Mouse (Mus musculus): ENCODE data around the gene Cdh4. TPM values are rescaled to one million over a fixed set of nuclear protein-coding genes. Genes with fewer than 3 reads are reported as not detected.

Gene Cdh4
- polyA plus RNA-seq, 1 experiment from 2014 or later, result 0.20 TPM

DNA sequence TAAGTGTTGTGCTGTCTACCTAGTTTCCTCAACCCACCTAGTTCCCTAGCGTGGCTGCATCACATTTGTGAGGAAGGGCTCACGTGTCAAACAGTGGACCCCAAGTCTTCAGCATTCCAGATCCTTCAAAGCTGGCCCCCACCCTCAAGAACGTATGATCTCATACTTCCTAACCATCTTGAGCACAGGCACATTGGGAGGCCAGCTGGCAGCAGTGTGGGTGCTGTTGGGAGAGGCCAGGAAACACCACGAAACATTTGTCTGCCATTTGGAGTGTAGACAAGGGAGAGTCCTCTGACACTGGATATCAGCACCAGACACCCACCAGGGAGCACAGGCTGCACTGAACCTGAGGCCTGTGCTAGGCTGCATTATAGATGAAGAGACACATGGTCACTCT, 113.7 kb downstream of the Cdh4 start:
- 56% methylated on average over 4 of the region's 4 CpGs for WGBS (ENCODE audit: insufficient replicate concordance)
- no peak overlapping the region for H3K4me3 ChIP-seq
- H3K36me3 ChIP-seq, result no peaks in the 10 kb centered on the region
- H3K4me1 ChIP-seq, result no peaks in the 10 kb centered on the region
- H3K9me3 ChIP-seq (replicated peaks), result no peaks in the 10 kb centered on the region
- H3K27me3 ChIP-seq (replicated peaks), result no peaks in the 10 kb centered on the region
- no peak overlapping the region for H3K4me2 ChIP-seq
- no peak overlapping the region for H3K9ac ChIP-seq
- ATAC-seq, result no peak
- no peak overlapping the region for H3K27ac ChIP-seq

DNA sequence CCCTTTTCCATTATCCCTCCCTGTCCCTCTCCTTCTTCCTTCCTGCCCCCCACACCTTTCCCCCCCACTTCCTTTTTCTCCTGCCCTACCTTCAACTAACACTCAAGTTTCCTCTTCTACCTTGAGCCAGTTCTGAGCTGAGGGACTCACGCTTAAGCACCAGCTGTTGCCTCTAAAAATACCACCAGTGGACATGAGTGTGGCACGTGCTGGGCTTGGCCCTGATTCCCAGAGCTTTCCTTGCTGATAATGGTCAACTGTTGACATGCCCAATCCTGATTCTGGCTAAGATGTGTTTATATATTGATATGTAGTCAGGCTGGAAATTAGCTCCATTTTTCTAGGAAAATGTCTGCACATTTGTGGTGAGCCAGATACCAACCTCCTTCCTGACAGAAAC, 120.1 kb downstream of the Cdh4 start:
- H3K4me2 ChIP-seq, result no peak overlapping the region
- 60% methylated on average over 2 of the region's 2 CpGs for WGBS (ENCODE audit: insufficient replicate concordance)

DNA sequence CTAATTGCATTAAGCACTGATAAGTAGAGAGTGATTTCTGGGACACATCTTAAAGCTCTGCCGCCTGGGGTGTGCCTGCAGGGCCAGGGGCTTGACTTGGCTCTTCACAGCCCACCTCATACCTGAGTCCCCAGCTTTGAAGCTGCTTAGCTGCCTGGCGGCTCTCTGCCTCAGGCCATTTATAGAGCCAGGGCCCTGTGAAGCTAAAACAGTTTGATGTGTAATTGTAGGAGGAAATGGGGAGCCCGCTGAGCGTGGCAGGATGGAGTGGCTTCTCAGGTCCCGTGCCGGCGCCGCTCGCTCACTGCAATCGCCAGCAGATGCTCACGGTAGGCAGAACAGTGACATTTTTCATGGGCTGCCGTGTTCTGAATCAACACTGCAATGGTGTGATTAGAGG, 123.4 kb downstream of the Cdh4 start:
- Histone ChIP-seq H3K4me1 (no peaks in the 10 kb centered on the region), H3K9ac (no peak overlapping the region)

More for the DNA sequence above, 120.1 kb downstream of the Cdh4 start:
- H3K36me3 ChIP-seq, result no peaks in the 10 kb centered on the region
- H3K4me3 ChIP-seq, result no peak overlapping the region
- H3K9me3 ChIP-seq (replicated peaks), result no peaks in the 10 kb centered on the region
- ATAC-seq, result no peak
- no peak overlapping the region for H3K27ac ChIP-seq
- H3K9ac ChIP-seq, result no peak overlapping the region
- H3K27me3 ChIP-seq (replicated peaks), result peaks cover 17% of the 10 kb centered on the region; the same call in 1 of the 2 replicates
- no peaks in the 10 kb centered on the region for H3K4me1 ChIP-seq

DNA sequence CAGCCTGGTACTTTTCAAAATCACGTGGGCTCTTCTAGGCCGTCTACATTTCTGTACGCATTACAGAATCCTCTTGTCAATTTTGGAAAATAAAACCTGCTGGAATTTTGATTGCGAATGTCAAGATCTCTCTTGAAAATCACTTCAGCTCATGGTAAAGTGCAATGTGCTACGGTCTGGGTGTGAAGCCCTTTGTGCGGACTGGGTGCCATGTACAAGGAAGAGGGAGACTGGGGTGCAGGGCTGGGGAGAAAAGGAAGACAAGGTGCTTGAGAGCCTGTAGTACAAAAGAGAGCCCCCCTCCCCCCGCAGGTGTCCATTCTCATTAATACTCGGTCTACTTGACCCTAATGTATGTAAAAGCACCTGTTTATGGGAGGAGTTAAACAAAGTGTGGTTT, 125.7 kb downstream of the Cdh4 start:
- Histone ChIP-seq H3K36me3 (no peaks in the 10 kb centered on the region), H3K27ac (no peak overlapping the region), H3K27me3 (replicated peaks) (peaks cover 17% of the 10 kb centered on the region; the same call in 1 of the 2 replicates), H3K9me3 (replicated peaks) (no peaks in the 10 kb centered on the region), H3K4me1 (no peaks in the 10 kb centered on the region), H3K4me2 (no peak overlapping the region), H3K4me3 (no peak overlapping the region), H3K9ac (no peak overlapping the region)
- no peak for ATAC-seq
- WGBS (ENCODE audit: insufficient replicate concordance), result 79% methylated on average over 8 of the region's 8 CpGs

More for the DNA sequence above, 123.4 kb downstream of the Cdh4 start:
- 11% methylated on average over 12 of the region's 12 CpGs for WGBS (ENCODE audit: insufficient replicate concordance)
- no peak for ATAC-seq
- no peaks in the 10 kb centered on the region for H3K9me3 ChIP-seq (replicated peaks)
- no peak overlapping the region for H3K4me2 ChIP-seq
- H3K27ac ChIP-seq, result no peak overlapping the region
- H3K4me3 ChIP-seq, result no peak overlapping the region
- peaks cover 17% of the 10 kb centered on the region; the same call in 1 of the 2 replicates for H3K27me3 ChIP-seq (replicated peaks)
- no peaks in the 10 kb centered on the region for H3K36me3 ChIP-seq

DNA sequence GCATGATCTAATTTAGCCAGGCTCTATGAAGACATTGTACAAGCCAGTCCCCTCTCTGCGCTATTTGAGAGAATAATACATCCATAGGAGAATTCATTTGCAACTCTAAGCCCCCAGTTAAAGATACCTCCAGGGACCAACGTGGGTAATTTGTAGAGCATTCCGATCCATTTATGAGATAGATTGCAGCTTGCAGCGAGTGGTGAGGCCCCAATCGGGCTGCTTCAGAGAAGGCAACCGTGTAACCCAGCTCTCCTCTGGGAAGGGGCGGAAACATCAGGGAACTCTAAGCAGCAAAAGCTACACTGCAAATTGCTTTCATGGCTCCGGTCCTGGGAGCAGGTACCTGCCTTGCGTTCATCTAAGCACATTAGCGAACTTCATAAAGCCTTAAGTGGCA, 126.9 kb downstream of the Cdh4 start:
- Histone ChIP-seq H3K9ac (no peak overlapping the region), H3K9me3 (replicated peaks) (no peaks in the 10 kb centered on the region), H3K4me2 (no peak overlapping the region), H3K36me3 (no peaks in the 10 kb centered on the region), H3K4me3 (no peak overlapping the region), H3K27ac (no peak overlapping the region), H3K4me1 (no peaks in the 10 kb centered on the region), H3K27me3 (replicated peaks) (peaks cover 17% of the 10 kb centered on the region; the same call in 1 of the 2 replicates)
- 41% methylated on average over 10 of the region's 10 CpGs for WGBS (ENCODE audit: insufficient replicate concordance)
- ATAC-seq, result no peak

DNA sequence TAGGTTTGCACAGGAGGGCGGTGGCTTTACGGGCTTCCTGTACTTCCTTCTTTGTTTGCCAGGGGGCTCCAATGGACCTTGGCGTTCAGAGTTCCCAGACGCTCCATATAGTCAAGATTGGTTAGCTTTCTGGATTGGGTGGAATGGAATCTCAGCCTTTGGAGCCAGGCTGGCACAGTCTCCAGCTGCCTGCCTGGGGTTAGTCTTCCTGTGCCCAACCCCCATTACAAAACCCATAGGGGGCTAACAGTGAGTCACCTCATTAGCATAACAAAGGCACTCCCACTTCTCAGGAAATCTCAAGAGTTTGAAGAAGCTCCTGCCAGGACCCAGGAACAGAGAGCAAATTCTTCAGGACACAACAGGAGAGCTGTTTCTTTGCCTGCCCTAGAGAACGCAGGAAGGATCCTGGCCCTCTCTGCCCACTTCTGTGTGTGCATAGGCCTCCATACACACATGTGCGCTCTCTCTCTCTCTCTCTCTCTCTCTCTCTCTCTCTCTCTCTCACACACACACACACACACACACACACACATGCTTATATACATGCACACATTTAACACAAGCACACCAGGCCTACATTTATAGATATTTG, 129.0 kb downstream of the Cdh4 start:
- Histone ChIP-seq H3K9me3 (replicated peaks) (no peaks in the 10 kb centered on the region), H3K4me3 (no peak overlapping the region), H3K9ac (no peak overlapping the region), H3K4me1 (no peaks in the 10 kb centered on the region), H3K27ac (no peak overlapping the region), H3K36me3 (no peaks in the 10 kb centered on the region), H3K27me3 (replicated peaks) (no peaks in the 10 kb centered on the region), H3K4me2 (no peak overlapping the region)
- ATAC-seq, result no peak
- 26% methylated on average over 6 of the region's 6 CpGs for WGBS (ENCODE audit: insufficient replicate concordance)

DNA sequence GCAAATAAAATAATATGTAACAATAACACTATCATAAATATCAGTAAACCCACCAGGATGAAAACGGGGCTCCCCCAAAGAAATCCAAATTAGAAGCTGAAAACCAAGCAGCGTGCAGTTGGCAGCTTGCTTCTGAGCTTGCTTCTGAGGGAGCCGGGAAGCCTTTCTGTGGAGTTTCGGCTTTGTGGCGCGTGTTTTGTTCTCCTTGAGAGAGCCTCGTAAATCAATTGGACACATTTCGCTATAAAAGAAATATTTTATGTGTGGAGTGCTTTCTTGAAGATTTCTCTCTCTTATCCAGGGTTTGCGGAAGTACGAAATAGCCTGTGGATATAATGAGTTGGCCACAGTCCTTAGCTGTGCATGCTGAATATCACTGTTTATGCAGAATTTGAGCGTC, 131.1 kb downstream of the Cdh4 start:
- 82% methylated on average over 11 of the region's 11 CpGs for WGBS (ENCODE audit: insufficient replicate concordance)
- no peaks in the 10 kb centered on the region for H3K27me3 ChIP-seq (replicated peaks)
- H3K27ac ChIP-seq, result no peak overlapping the region
- no peak for ATAC-seq
- no peaks in the 10 kb centered on the region for H3K4me1 ChIP-seq
- H3K9ac ChIP-seq, result no peak overlapping the region
- H3K4me2 ChIP-seq, result no peak overlapping the region
- H3K36me3 ChIP-seq, result no peaks in the 10 kb centered on the region
- no peak overlapping the region for H3K4me3 ChIP-seq
- no peaks in the 10 kb centered on the region for H3K9me3 ChIP-seq (replicated peaks)

DNA sequence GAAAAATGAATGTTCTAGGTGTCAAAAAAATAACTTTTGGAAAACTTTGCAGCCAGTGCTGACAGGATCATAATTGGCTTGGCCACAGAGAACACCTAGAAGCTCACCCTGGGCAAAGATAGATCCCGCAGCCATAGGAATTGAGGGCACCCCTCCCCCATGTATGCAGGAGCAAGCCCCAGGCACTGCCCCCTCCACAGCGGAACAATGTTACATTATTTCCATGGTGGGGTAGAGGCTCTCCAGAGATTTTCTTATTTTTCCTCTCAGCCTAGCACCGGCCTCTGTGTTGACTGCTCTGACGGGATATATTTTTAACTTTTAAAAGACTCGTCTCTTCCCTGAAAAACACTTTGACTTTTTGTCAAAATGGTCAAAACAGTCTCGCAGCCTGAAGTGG, 131.6 kb downstream of the Cdh4 start:
- H3K9me3 ChIP-seq (replicated peaks), result no peaks in the 10 kb centered on the region
- no peak for ATAC-seq
- H3K27me3 ChIP-seq (replicated peaks), result no peaks in the 10 kb centered on the region
- H3K9ac ChIP-seq, result no peak overlapping the region
- H3K4me2 ChIP-seq, result no peak overlapping the region
- H3K4me3 ChIP-seq, result no peak overlapping the region
- H3K27ac ChIP-seq, result no peak overlapping the region
- H3K36me3 ChIP-seq, result no peaks in the 10 kb centered on the region
- 72% methylated on average over 6 of the region's 6 CpGs for WGBS (ENCODE audit: insufficient replicate concordance)
- H3K4me1 ChIP-seq, result no peaks in the 10 kb centered on the region

DNA sequence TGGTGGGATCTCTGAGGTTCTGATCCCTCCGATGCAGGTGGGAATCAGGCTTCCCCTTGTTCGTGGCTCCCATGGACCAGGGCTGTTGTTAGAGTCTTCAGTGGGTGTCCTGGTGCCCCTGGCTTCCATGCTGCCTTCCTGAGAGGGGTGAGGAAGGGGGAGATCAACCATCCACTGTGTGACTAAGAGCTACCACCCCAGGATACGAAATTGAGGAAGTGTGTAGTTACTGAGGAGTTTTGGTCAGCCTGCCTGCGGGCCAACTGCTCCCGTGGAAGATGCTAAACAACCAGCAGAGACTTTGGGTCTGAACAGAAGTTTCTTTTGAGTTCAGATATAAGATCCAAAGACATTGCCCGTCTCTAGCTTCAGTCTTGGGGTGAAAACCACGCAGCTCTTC, 133.4 kb downstream of the Cdh4 start:
- Histone ChIP-seq H3K4me1 (no peaks in the 10 kb centered on the region), H3K27me3 (replicated peaks) (no peaks in the 10 kb centered on the region), H3K4me3 (no peak overlapping the region), H3K27ac (no peak overlapping the region), H3K4me2 (no peak overlapping the region), H3K36me3 (no peaks in the 10 kb centered on the region), H3K9ac (no peak overlapping the region), H3K9me3 (replicated peaks) (no peaks in the 10 kb centered on the region)
- no peak for ATAC-seq
- 48% methylated on average over 7 of the region's 7 CpGs for WGBS (ENCODE audit: insufficient replicate concordance)

DNA sequence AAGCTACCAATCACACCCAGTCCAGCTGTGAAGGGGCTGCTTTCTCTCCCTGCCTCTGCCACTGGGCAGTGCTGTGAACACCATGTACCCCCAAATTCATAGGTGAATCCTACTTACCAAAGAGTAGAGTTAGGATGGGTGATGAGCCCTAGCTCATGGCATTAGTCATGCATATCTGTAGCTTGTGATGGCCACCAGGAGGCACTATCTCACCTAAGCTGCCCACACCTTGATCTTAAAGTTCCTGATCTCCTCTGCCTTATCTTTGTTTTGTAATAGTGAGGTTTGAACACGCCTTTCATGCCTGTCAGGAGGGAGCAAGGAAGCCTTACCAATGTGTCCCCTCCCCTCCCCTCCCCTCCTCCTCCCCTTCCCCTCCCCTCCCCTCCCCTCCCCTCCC, 134.0 kb downstream of the Cdh4 start:
- no peak overlapping the region for H3K4me3 ChIP-seq
- no peak for ATAC-seq
- no peak overlapping the region for H3K4me2 ChIP-seq
- no peaks in the 10 kb centered on the region for H3K4me1 ChIP-seq
- H3K9ac ChIP-seq, result no peak overlapping the region
- H3K36me3 ChIP-seq, result no peaks in the 10 kb centered on the region
- no peaks in the 10 kb centered on the region for H3K9me3 ChIP-seq (replicated peaks)
- 40% methylated on average over 1 of the region's 1 CpGs for WGBS (ENCODE audit: insufficient replicate concordance)
- no peak overlapping the region for H3K27ac ChIP-seq
- H3K27me3 ChIP-seq (replicated peaks), result no peaks in the 10 kb centered on the region

DNA sequence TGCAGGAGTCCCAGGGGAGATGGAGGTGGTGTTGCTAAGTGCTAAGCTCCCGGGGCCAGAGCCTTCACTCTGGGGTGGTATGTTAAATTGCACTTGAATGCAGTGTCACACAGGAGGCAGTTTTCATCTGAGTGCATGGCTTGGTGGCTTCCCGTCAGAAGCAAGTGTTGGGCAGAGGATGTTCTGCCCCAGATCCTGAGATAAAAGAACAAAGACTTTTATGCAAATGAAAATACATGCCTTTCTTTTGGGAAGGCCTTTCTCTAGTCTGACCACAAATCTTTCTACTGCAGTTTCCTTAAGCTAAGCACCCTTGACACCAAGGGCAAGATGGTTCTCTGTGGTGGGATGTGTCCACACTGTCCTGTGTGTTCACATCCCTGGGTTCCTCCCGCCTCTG, 136.1 kb downstream of the Cdh4 start:
- H3K27me3 ChIP-seq (replicated peaks), result no peaks in the 10 kb centered on the region
- H3K27ac ChIP-seq, result no peak overlapping the region
- H3K36me3 ChIP-seq, result no peaks in the 10 kb centered on the region
- H3K4me2 ChIP-seq, result no peak overlapping the region
- no peak overlapping the region for H3K9ac ChIP-seq
- no peaks in the 10 kb centered on the region for H3K9me3 ChIP-seq (replicated peaks)
- H3K4me3 ChIP-seq, result no peak overlapping the region
- ATAC-seq, result no peak
- 45% methylated on average over 3 of the region's 3 CpGs for WGBS (ENCODE audit: insufficient replicate concordance)
- H3K4me1 ChIP-seq, result no peaks in the 10 kb centered on the region

DNA sequence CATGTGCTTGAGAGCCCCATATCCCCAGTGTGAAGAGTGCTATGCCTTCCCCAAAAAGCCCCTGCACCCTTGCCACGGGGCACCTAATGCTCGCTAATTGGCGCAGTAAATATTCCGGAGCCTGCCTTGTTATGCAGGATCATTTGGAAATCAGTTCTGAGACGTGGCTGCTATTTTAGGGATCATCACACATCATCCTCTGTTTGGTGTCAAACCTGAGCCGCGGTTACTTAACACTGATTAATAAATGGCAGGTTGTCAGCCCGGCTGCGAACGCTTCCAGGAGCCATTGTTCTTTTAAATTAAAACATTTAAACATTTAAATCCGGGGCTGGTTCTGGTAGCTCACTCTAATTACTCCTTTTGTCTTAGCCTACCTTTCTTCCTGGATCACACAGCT, 136.6 kb downstream of the Cdh4 start:
- Histone ChIP-seq H3K4me1 (no peaks in the 10 kb centered on the region), H3K27me3 (replicated peaks) (no peaks in the 10 kb centered on the region), H3K27ac (no peak overlapping the region), H3K4me3 (no peak overlapping the region), H3K36me3 (no peaks in the 10 kb centered on the region), H3K9me3 (replicated peaks) (no peaks in the 10 kb centered on the region), H3K4me2 (no peak overlapping the region), H3K9ac (no peak overlapping the region)
- ATAC-seq, result no peak
- WGBS (ENCODE audit: insufficient replicate concordance), result 70% methylated on average over 11 of the region's 11 CpGs

DNA sequence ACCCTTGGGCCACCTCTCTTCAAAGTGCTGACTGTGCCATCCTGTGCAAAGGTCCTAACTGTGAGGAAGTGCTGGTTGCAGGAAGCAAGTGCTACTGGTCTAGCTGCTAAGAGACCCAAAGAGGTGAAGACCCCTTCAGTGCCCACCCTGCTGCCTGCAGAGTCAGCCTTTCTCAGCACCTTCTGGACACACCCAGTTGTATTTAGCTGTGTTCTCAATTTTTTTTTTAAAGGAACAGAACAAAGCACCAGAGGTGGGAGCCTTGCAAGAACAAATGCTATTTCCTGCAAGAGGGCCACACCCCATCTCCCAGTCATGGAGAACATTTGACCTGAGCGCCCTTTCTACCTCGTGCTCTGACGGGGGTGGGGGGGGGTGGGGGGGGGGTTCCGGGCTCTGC, 138.2 kb downstream of the Cdh4 start:
- 39% methylated on average over 4 of the region's 4 CpGs for WGBS (ENCODE audit: insufficient replicate concordance)
- no peaks in the 10 kb centered on the region for H3K27me3 ChIP-seq (replicated peaks)
- no peak overlapping the region for H3K4me3 ChIP-seq
- no peaks in the 10 kb centered on the region for H3K9me3 ChIP-seq (replicated peaks)
- no peak overlapping the region for H3K4me2 ChIP-seq
- H3K9ac ChIP-seq, result no peak overlapping the region
- H3K27ac ChIP-seq, result no peak overlapping the region
- no peak for ATAC-seq
- no peaks in the 10 kb centered on the region for H3K36me3 ChIP-seq
- no peaks in the 10 kb centered on the region for H3K4me1 ChIP-seq
